Mouse (Mus musculus) cerebellum, adult 2 months (tissue): ENCODE data around the gene Tbc1d10c. TPM values are rescaled to one million over a fixed set of nuclear protein-coding genes. Genes with fewer than 3 reads are reported as not detected.

Experiments used
- DNase-seq, 2 experiments: peaks; one replicate each; pipeline ENCODE4 v3.0.0; 2021
- H3K27ac ChIP-seq: fragments of 200-500 bp; 2 replicates; pipeline ENCODE4 v1.5.1; 2012; ENCODE audit warnings: low read length, control low read depth, inconsistent platforms; ENCODE audit not compliant: insufficient read depth
- H3K27me3 ChIP-seq: fragments of 200-500 bp; 2 replicates; pipeline ENCODE4 v1.6.1; 2012; ENCODE audit warnings: inconsistent platforms, mild to moderate bottlenecking, low read length, moderate library complexity; ENCODE audit not compliant: control insufficient read depth, insufficient read depth
- H3K4me1 ChIP-seq: fragments of 200-500 bp; 2 replicates; pipeline ENCODE4 v1.6.1; 2011; ENCODE audit warnings: low read length; ENCODE audit not compliant: control insufficient read depth, insufficient read depth
- H3K4me3 ChIP-seq: fragments of 200-500 bp; replicated peaks from 2 replicates; pipeline ENCODE3; 2011; ENCODE audit warnings: mild to moderate bottlenecking, low read depth, low read length, control low read depth; ENCODE audit not compliant: insufficient read depth
- CTCF ChIP-seq: fragments of 200-500 bp; IDR thresholded peaks from 2 replicates; pipeline ENCODE4 v1.5.1; 2011; ENCODE audit warnings: low read depth, mild to moderate bottlenecking, control low read depth, low read length, moderate library complexity, borderline replicate concordance; ENCODE audit not compliant: insufficient read depth
- POLR2A ChIP-seq: fragments of 200-500 bp; IDR thresholded peaks from 2 replicates; pipeline ENCODE4 v1.6.1; 2011; ENCODE audit warnings: low read length, control low read depth, borderline replicate concordance; ENCODE audit not compliant: insufficient read depth
- WGBS: fragments of 180-500 bp; shearing (Covaris S2); methylation state at CpG from one replicate; pipeline ENCODE4 v1.1.7; 2018; 5-methylcytosine and 5-hydroxymethylcytosine counted together
- polyA plus RNA-seq: library from polyadenylated mRNA; depleted of rRNA; stranded (reverse); fragments of >200 nt; gene quantifications from 2 replicates; pipeline ENCODE4 v1.2.3, GENCODE M21; 2012

Tbc1d10c gene
- polyA plus RNA-seq, 1 experiment: 1.1 TPM

DNA sequence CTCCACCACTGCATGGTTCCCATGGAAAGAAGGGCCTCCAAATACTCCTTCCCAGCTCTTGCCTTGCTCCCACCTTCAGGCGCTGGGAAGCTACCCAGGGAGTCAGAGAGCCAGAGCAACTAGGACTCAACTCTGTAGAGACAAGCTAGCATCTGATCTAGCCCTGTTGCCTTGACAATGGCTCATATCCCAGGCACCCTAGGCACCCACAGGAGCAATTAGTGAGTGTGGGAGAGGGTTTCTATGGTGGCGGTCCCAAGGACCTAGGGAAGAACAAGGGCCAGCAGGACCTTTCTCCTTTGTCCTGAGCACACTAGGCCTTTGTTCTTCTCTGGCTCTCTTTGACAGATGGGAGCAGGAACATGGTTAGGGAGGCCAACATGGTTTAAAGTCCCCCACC is 7.4 kb downstream of the Tbc1d10c start:
- Histone ChIP-seq H3K4me3 (no peak overlapping the region), H3K4me1 (no peaks in the 10 kb centered on the region), H3K27me3 (no peaks in the 10 kb centered on the region), H3K27ac (peak overlapping the region; percentile 74; the same call in 1 of the 2 replicates)
- 70% methylated on average over 2 of the region's 2 CpGs for WGBS
- TF ChIP-seq POLR2A: no peak
- TF ChIP-seq CTCF: no peak
- DNase-seq: no peak

DNA sequence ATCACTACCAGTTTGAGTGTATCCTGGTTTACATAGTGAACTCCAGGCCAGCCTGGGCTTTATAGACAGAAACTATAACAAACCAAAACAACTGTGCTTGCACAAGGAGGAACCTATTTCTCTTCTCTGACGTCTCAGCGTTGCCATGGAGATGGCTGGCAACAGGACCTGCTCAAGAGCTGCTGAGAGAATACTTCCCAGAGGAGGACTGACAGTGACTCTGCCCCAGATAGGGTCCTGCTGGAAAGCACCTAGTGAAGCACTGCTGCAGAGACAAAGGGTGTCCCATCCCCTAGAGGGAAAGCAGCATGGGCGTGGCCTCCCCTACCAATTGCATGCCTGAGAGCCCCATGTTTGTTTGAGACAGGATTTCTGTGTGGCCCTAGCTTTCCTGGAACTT is 9.2 kb downstream of the Tbc1d10c start:
- Histone ChIP-seq H3K27me3 (no peaks in the 10 kb centered on the region), H3K27ac (no peak overlapping the region), H3K4me3 (no peak overlapping the region), H3K4me1 (no peaks in the 10 kb centered on the region)
- WGBS: 46% methylated on average over 3 of the region's 3 CpGs
- DNase-seq: no peak
- no peak for TF ChIP-seq POLR2A
- no peak for TF ChIP-seq CTCF

GRCm38 (mm10) chr19:4180411-4180810 is 10.7 kb downstream of the Tbc1d10c start:
- no peak overlapping the region for H3K27ac ChIP-seq
- no peak for DNase-seq
- no peaks in the 10 kb centered on the region; the same call in 1 of the 2 replicates for H3K4me1 ChIP-seq
- WGBS: 90% methylated on average over 7 of the region's 7 CpGs
- no peak overlapping the region for H3K4me3 ChIP-seq
- no peaks in the 10 kb centered on the region for H3K27me3 ChIP-seq
- TF ChIP-seq CTCF: no peak
- TF ChIP-seq POLR2A: no peak

- Histone ChIP-seq H3K4me1 (no peaks in the 10 kb centered on the region; the same call in 1 of the 2 replicates), H3K27ac (no peak within 1 kb of the TSS), H3K4me3 (no peak within 1 kb of the TSS)
Observed at GRCm38 (mm10) chr19:4175368-4175947, 15.6 kb downstream of the Tbc1d10c start, which contains the start of gene Carns1. Gene Carns1 (minus strand): TSS chr19:4175479.

GRCm38 (mm10) chr19:4172925-4173324 is 18.2 kb downstream of the Tbc1d10c start:
- peaks cover 5% of the 10 kb centered on the region for H3K4me1 ChIP-seq
- no peak for DNase-seq
- no peak overlapping the region for H3K27ac ChIP-seq
- H3K27me3 ChIP-seq: no peaks in the 10 kb centered on the region
- H3K4me3 ChIP-seq: no peak overlapping the region
- TF ChIP-seq POLR2A: no peak
- TF ChIP-seq CTCF: no peak
- WGBS: 75% methylated on average over 11 of the region's 11 CpGs

More at GRCm38 (mm10) chr19:4175368-4175947, 15.6 kb downstream of the Tbc1d10c start, which contains the start of gene Carns1:
- peak; percentile 20 to 24 for DNase-seq
- H3K27me3 ChIP-seq: no peaks in the 10 kb centered on the region
- WGBS: 12% methylated on average over 11 of the region's 11 CpGs
- no peak for TF ChIP-seq POLR2A
- no peak for TF ChIP-seq CTCF

- Histone ChIP-seq H3K4me1 (peaks cover 5% of the 10 kb centered on the region), H3K27ac (no peak overlapping the region), H3K4me3 (no peak overlapping the region), H3K27me3 (no peaks in the 10 kb centered on the region)
- peak; percentile 16 to 17 for DNase-seq
- TF ChIP-seq POLR2A (no peak), CTCF (no peak)
- WGBS: 47% methylated on average over 13 of the region's 13 CpGs
Observed at GRCm38 (mm10) chr19:4171393-4172290, 19.4 kb downstream of the Tbc1d10c start.

- TF ChIP-seq POLR2A: no peak
- TF ChIP-seq CTCF: no peak
- peak in 1 of 2 experiments; percentile 19 for DNase-seq
- peaks cover 5% of the 10 kb centered on the region for H3K4me1 ChIP-seq
- no peaks in the 10 kb centered on the region for H3K27me3 ChIP-seq
- WGBS: 94% methylated on average over 10 of the region's 10 CpGs
- no peak overlapping the region for H3K27ac ChIP-seq
- H3K4me3 ChIP-seq: no peak overlapping the region
Observed at GRCm38 (mm10) chr19:4170723-4171392, 20.2 kb downstream of the Tbc1d10c start.

DNA sequence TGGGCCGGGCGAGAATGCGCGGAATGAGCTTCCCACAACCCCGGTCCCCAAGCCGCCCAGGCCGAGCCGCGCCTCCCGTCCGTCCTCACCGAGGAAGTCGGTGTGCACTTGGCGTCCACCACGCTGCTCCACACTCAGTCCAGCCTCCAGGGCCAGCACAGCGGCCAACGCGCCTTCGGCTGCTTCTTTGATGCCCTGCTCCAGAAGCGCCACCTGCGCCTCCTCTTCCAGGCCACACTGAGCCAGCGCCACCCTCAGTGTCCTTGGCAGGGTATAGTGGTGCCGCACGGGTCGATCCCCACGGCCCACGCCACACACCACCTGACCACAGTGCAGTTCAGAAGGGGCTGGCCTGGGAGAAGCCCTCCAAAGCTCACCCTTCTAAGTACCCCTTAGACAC is 21.3 kb downstream of the Tbc1d10c start:
- under 1% methylated on average over 27 of the region's 27 CpGs for WGBS
- peak in 1 of 2 experiments; percentile 69 for DNase-seq
- peaks cover 5% of the 10 kb centered on the region; the same call in 1 of the 2 replicates for H3K4me1 ChIP-seq
- H3K4me3 ChIP-seq: peak overlapping the region; percentile 73
- TF ChIP-seq POLR2A (no peak), CTCF (no peak)
- no peaks in the 10 kb centered on the region for H3K27me3 ChIP-seq
- peak overlapping the region; percentile 86 for H3K27ac ChIP-seq
